Mouse (Mus musculus): ENCODE results near the gene Mvb12b.

Mvb12b gene

GRCm38 (mm10) chr2:33811349-33811890 lies 76.3 kb downstream of the Mvb12b start:
- DNase-seq, result no peak

- no peak for DNase-seq
Measured at GRCm38 (mm10) chr2:33809081-33809480, 78.7 kb downstream of the Mvb12b start.

GRCm38 (mm10) chr2:33808032-33808431 lies 79.7 kb downstream of the Mvb12b start:
- peak; percentile 75 to 83 for DNase-seq

DNA sequence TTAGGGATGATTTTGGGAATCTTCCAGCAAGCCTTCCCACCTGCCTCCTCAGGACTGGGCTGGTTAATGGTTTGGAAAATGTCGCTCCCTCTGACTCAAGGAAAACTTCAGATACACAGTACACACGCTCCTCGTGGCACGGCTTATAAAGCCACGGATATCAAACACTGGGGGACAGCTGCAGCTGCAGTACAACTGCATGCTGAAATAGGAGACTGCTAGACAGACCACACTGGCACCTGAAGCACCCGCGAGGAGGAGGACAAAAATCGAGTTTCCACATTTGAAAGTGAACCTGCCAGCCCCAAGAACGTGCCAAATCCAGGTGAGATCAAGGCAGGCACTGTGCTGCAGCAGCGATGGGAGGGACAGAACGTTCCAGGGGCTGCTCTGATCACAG lies 82.1 kb downstream of the Mvb12b start:
- peak; percentile 60 to 68 for DNase-seq

DNA sequence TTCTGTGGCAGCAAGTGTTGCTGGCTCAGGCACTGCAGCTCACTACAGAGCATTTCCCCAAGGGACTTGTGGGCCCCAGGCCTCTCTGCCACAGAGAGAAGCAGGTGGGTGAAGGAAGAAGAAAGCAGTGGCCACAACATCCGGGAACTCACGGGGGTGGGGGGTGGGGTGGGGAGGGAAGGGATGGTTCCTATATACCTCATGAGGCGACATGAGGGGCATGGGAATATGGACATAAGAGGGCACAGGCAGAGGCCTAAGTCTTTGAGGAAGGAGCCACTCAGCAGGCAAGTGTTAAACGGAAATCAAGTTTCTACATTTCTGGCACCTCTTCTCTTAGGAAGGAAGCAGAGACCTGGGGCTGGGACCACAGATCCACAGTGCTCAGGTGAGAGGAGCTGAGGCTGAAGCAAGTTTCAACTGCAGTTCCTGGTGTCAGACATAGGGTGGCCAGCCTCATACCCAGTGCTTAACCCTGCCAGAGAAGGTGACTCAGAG lies 84.0 kb downstream of the Mvb12b start:
- DNase-seq, result peak; percentile 59 to 71

- DNase-seq, result no peak
Measured at GRCm38 (mm10) chr2:33803083-33803615, 84.6 kb downstream of the Mvb12b start.

GRCm38 (mm10) chr2:33801760-33802159 lies 86.0 kb downstream of the Mvb12b start:
- no peak for DNase-seq

- DNase-seq, result no peak
Measured at GRCm38 (mm10) chr2:33801336-33801735, 86.4 kb downstream of the Mvb12b start.

DNA sequence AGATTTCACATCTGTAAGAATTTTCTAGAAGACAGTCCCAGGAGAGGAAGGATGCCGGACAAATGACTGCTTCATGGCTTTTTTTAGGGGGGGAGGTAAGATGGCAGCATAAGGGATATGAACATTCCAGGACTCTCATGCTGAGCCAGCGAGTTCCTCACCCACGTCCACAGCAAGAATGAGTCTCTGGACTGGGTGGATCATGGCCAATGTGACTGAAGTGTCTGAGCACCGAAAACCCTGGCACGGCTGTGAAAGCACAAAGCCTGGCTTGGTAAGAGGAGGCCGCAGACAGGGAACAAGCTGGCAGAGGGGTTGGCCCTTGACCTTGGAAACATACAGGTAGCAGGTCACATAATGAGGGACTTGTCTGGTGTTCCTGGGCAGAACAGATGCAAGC lies 87.5 kb downstream of the Mvb12b start:
- no peak for DNase-seq

GRCm38 (mm10) chr2:33795716-33796472 lies 91.9 kb downstream of the Mvb12b start:
- DNase-seq, result no peak

- no peak for DNase-seq
Measured at GRCm38 (mm10) chr2:33795001-33795580, 92.7 kb downstream of the Mvb12b start.

GRCm38 (mm10) chr2:33794483-33794882 lies 93.3 kb downstream of the Mvb12b start:
- DNase-seq, result no peak

DNA sequence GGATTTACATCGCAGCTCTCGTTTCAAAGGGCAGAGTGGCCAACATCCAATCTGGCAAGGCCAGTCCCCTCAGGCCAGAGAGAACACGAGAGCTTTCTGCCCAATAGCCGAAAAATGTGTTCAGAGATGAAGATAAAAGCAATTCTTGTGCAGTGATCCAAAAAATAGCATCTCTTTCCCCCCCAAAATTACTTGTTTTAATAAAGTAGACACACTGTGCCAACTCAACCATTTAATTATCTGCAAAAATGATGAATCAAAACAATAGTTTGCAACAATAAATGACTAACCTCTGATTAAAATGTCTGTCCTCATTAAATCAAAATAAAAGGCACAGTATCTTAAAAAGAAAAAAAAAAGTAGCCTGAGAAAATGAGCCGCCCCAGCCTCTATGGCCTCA lies 97.4 kb downstream of the Mvb12b start:
- no peak for DNase-seq

- no peak for DNase-seq
Measured at GRCm38 (mm10) chr2:33789732-33790131, 98.0 kb downstream of the Mvb12b start.

GRCm38 (mm10) chr2:33789279-33789678 lies 98.5 kb downstream of the Mvb12b start:
- no peak for DNase-seq

DNA sequence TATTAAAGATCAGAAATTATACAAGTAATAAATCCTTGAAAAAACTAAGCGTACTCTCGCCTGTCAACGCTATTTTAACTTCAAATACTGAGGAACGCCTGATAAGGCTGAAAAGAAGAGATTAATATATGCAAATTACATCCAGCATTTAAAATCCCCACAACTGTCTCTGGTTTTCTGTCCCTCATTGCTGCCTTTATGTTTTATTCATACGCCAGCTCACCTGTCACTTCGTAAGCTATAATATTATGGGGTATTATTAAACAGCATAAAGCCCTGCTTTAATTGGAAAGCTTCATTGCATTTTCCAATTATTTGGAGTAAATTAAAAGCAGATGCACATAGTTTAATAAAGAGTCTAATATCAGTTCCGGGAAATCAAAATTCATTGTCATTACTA lies 98.9 kb downstream of the Mvb12b start:
- DNase-seq, result no peak

- no peak for DNase-seq
Measured at GRCm38 (mm10) chr2:33788131-33788530, 99.6 kb downstream of the Mvb12b start.

DNA sequence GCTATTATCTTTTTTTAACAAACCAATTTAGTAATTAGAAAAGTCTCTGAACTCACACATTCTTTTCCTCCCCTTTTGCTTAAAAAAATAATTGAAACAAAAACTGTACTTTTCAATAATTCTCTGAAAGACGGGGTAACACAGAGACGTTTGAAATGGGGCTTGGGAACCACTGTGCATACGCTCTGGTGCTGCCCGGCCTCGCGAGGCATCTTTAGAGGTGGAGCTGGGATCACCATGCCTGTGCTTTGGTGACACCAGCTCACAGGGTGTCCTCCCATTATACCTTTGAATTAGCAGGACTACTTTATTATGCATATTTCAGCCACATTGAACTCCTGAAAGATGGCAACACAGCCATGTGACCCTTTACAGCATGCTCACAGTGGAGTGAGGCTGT lies 101.7 kb downstream of the Mvb12b start:
- no peak for DNase-seq

DNA sequence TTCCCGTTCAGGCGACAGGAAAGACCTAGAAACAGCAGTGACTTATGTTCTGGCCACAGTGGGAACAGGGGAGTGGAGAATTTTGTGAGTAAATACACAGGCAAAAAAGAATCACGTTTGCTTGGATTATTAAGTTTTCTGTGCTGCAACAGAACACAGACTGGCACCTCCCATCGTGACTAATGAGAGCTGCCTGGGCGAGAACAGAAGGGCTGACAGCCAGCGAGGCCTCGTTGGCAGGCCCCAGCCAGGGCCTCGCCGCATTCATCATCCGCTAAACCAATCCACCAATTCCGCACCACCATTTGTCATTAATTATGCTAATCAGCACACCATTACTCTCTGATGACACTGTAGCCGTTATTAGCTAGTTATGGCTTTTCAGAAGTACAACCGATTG lies 102.2 kb downstream of the Mvb12b start:
- no peak for DNase-seq

DNA sequence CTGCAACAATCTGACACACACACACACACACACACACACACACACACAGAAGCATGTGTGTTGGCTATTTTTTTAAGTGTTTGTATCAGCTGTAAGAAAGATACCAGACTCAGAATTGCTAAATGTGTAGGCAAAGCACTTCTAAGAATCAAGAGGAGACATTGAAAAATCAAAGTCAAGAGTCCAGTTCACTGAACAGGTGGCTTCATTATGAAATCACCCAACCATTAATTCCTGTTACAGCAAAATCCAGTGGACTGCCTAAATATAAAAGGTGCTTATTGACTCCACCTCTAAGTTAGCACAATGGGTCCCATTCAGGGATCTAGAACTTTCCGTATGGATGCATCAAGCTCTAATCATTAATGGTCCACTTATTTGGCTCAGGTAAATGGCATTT lies 103.0 kb downstream of the Mvb12b start:
- no peak for DNase-seq

DNA sequence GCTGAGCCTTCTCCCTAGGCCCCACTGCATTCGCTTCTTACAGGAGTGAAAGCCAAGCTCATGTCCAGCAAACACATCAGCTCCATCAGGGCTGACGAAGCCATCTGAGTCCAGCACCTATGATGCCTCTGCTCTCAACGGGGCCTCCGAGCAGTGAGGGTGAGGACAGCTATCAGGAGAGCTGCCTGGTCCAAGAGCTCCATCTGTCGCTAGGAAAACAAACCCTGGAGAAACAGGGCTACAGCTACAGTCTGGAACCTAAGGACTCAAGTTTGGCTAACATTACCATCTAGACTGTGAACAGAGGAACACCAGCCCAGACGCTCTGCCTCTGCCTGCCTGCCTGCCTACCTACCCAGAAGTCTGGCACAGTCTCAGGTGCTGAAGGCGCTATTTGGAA lies 104.3 kb downstream of the Mvb12b start:
- DNase-seq, result no peak

DNA sequence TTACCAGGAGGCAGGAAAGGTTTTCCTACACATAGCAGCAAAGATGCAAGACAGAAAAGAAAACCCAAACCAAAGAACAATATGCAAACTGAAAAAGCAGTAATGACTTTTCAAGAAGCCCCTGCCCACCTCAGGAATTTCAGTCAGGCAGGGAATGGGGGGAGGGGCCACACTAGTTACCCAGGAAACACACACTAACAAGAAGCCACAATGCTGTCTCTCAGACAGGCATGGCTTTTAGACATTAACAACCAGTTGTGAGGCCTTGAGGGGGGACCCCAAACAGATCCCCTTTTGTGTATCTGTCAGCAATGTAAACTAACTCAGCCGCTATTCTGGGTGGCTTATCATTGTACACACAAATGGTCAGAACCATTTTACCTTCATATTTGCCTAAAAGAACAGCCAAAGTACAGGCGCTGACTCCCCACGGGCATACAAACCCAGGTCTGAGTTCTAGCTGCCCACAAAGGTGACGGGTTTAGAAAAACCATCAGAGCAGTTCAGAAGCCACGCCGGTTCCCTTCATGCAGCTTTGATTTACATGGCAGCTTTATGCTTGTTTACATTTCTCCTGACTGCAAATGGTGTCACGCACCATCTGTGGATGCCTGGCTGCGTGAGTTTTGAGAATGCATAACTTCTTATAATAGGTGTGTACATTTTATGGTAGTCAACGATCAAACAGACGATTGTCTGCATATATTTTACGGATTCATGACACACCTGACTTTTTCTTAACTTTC lies 105.9 kb downstream of the Mvb12b start:
- DNase-seq, result no peak

DNA sequence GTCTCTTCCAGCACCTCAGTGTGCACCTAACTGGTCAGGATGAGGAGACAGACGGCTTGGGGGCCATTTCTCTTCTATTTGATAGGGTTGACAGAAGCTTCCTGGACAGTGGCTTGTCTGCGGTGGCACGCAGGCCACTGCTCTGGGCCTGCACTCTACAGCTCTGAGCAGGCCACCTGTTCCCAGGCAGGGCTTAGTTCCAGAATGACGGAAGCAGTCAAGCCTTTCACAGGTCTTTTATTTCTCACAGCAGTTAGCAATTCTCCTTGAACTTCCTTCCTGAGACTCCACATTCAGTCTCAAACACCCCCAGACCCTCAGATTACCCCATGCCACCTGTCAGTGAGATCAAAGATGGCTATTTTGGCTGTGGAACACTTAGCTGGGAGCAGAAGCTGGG lies 109.3 kb downstream of the Mvb12b start:
- DNase-seq, result no peak

All from thymus, postnatal 36 days (tissue).